Mouse (Mus musculus): ENCODE results near the gene Pard3. TPM values are rescaled to one million over a fixed set of nuclear protein-coding genes. Genes with fewer than 3 reads are reported as not detected.

The Pard3 gene
- polyA plus RNA-seq, 1 experiment from 2014 or later, result 7.0 TPM

- no peak overlapping the region for H3K27ac ChIP-seq (ENCODE audit: low read length)
- no peaks in the 10 kb centered on the region; the same call in 1 of the 2 replicates for H3K4me1 ChIP-seq (ENCODE audit: control insufficient read depth, low read depth, low read length)
- 63% methylated on average over 3 of the region's 3 CpGs for WGBS (ENCODE audit: insufficient replicate concordance)
- no peak overlapping the region for H3K4me2 ChIP-seq (ENCODE audit: low read depth, low read length)
- H3K9me3 ChIP-seq (replicated peaks; ENCODE audit: control insufficient read depth, low read length), result no peaks in the 10 kb centered on the region
- H3K36me3 ChIP-seq (ENCODE audit: control insufficient read depth, insufficient read depth), result no peaks in the 10 kb centered on the region
- ATAC-seq (ENCODE audit: low read depth), result no peak
- H3K9ac ChIP-seq (ENCODE audit: low read depth, low read length), result no peak overlapping the region
- no peak overlapping the region for H3K4me3 ChIP-seq (ENCODE audit: low read depth, low read length)
- H3K27me3 ChIP-seq (ENCODE audit: control insufficient read depth, insufficient read depth, low read depth, low read length), result no peaks in the 10 kb centered on the region
Measured at GRCm38 (mm10) chr8:127115837-127116236, 52.1 kb downstream of the Pard3 start.

DNA sequence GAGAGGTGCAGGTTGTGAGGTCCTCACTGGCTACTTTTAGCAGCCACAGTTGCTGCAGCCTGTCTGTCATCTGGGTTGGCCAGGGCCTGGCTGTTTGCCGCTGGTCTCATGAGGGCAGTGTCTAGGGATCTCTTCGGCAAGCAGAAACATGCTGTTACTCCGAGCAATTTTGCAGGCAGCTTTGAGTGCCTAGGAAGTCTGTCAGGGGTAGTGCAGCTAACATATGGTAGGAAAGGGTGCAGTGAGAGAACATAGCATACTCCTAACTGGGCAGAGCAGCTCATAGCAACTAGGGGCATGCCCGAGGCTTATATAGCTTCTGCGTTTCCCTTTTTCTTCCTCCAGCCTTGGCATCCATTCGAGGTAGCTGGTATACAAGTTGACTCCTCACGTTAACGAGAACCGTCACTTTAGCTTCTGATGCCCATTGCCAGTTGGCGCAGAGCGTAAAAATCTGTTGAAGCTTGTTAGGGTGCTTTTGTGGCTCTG lies 54.7 kb downstream of the Pard3 start:
- Histone ChIP-seq H3K36me3 (ENCODE audit: control insufficient read depth, insufficient read depth) (no peaks in the 10 kb centered on the region), H3K9me3 (replicated peaks; ENCODE audit: control insufficient read depth, low read length) (no peaks in the 10 kb centered on the region), H3K27ac (ENCODE audit: low read length) (no peak overlapping the region), H3K4me2 (ENCODE audit: low read depth, low read length) (no peak overlapping the region), H3K4me1 (ENCODE audit: control insufficient read depth, low read depth, low read length) (no peaks in the 10 kb centered on the region; the same call in 1 of the 2 replicates), H3K4me3 (ENCODE audit: low read depth, low read length) (no peak overlapping the region), H3K9ac (ENCODE audit: low read depth, low read length) (no peak overlapping the region), H3K27me3 (ENCODE audit: control insufficient read depth, insufficient read depth, low read depth, low read length) (no peaks in the 10 kb centered on the region)
- 62% methylated on average over 11 of the region's 11 CpGs for WGBS (ENCODE audit: insufficient replicate concordance)
- ATAC-seq (ENCODE audit: low read depth), result no peak

DNA sequence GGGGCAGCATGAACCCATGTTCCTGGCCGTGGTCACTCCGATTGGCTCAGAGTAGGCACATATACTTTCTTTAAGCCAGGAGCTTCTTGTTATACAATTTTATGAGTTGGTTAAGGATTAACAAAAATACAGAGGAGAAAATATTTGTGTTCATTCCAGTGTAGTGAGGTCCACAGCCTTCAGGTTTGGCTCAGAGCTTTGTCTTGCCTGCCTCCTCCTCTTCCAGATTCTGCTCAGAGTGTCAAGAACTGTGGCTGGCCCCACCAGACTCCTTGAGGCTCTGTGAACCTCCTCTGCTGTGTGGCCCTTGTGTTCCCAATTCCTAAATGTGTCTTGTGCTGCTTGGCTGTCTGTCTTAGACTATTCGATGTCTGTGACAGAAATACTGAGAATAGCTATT lies 59.7 kb downstream of the Pard3 start:
- H3K4me3 ChIP-seq (ENCODE audit: low read depth, low read length), result no peak overlapping the region
- H3K9me3 ChIP-seq (replicated peaks; ENCODE audit: control insufficient read depth, low read length), result no peaks in the 10 kb centered on the region
- no peaks in the 10 kb centered on the region; the same call in 1 of the 2 replicates for H3K4me1 ChIP-seq (ENCODE audit: control insufficient read depth, low read depth, low read length)
- no peak overlapping the region for H3K4me2 ChIP-seq (ENCODE audit: low read depth, low read length)
- no peak overlapping the region for H3K9ac ChIP-seq (ENCODE audit: low read depth, low read length)
- WGBS (ENCODE audit: insufficient replicate concordance), result 62% methylated on average over 3 of the region's 3 CpGs
- no peak for ATAC-seq (ENCODE audit: low read depth)
- H3K27ac ChIP-seq (ENCODE audit: low read length), result no peak overlapping the region
- no peaks in the 10 kb centered on the region for H3K36me3 ChIP-seq (ENCODE audit: control insufficient read depth, insufficient read depth)
- no peaks in the 10 kb centered on the region for H3K27me3 ChIP-seq (ENCODE audit: control insufficient read depth, insufficient read depth, low read depth, low read length)

DNA sequence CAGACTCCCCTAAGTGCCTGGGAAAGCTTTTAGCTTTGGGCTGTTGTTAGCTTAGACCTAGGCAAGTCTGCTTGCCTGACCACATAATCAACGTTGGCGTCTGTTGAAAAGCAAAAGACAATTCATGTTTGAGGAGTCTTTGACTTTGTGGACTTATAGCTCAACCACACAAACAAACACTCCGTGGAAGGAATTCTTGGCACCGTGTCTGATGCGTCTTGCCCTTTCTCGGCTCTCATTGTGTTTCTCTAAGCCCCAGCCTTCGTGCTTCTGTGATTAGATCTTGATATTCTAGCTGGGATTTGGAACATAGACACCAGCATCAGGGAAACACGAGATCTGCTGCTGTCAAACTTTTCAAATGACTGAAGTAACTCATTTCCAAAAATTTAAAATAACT lies 61.1 kb downstream of the Pard3 start:
- WGBS (ENCODE audit: insufficient replicate concordance), result 22% methylated on average over 8 of the region's 8 CpGs
- Histone ChIP-seq H3K4me3 (ENCODE audit: low read depth, low read length) (no peak overlapping the region), H3K27me3 (ENCODE audit: control insufficient read depth, insufficient read depth, low read depth, low read length) (no peaks in the 10 kb centered on the region), H3K9me3 (replicated peaks; ENCODE audit: control insufficient read depth, low read length) (no peaks in the 10 kb centered on the region), H3K36me3 (ENCODE audit: control insufficient read depth, insufficient read depth) (no peaks in the 10 kb centered on the region), H3K27ac (ENCODE audit: low read length) (no peak overlapping the region), H3K9ac (ENCODE audit: low read depth, low read length) (no peak overlapping the region), H3K4me1 (ENCODE audit: control insufficient read depth, low read depth, low read length) (no peaks in the 10 kb centered on the region; the same call in none of the 2 replicates), H3K4me2 (ENCODE audit: low read depth, low read length) (no peak overlapping the region)
- ATAC-seq (ENCODE audit: low read depth), result no peak

DNA sequence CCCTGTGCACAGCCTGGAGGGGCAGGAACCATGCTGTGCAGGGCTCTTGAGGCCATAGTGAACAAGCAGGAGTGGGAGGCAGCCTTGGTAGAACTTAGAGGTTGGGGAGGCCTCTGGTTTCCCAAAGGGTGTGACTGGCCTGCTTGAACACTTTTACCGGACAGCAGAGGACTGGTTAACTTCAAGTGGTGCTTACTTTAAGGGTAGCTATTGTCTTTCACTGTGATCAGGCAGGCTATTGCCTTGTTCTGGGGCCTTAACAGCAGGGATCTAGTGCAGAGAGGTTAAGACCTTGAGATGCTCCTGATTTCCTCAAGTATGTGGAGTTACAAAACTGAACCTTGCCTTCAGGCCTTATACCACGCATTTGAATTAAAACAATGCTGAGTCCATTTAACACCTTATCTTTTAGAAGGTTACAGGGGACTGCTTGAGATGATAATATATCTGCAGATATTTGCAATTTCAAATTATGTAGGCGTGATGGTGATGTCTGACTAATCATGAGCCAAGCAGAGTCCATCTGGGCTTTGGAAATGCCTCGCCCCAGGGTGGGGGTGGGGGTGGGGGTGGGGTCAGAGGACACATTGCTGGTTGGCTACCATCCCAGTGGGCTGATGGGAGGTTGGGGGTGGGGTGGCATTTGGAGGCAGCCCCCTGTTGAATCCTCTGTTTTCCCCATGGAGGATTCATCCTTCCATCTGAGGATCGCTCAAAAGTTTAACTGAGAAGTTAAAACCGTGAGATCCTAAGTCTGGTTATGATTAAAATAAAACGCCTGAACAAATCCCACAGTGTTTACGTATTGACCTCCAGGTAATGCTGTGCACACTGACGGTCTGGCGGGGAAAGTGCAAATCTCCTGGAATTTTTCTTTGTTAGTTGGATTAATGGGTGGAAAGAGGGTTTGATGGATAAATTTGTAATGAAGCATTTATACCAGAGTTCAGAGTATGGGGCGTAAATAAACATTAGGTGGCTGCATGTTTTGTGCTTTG lies 62.3 kb downstream of the Pard3 start:
- H3K4me3 ChIP-seq (ENCODE audit: low read depth, low read length), result peak overlapping the region; percentile 8; the same call in 1 of the 2 replicates
- H3K4me2 ChIP-seq (ENCODE audit: low read depth, low read length), result peak overlapping the region; percentile 26
- H3K9me3 ChIP-seq (replicated peaks; ENCODE audit: control insufficient read depth, low read length), result no peaks in the 10 kb centered on the region
- 49% methylated on average over 11 of the region's 11 CpGs for WGBS (ENCODE audit: insufficient replicate concordance)
- H3K27me3 ChIP-seq (ENCODE audit: control insufficient read depth, insufficient read depth, low read depth, low read length), result no peaks in the 10 kb centered on the region
- no peak overlapping the region for H3K9ac ChIP-seq (ENCODE audit: low read depth, low read length)
- no peaks in the 10 kb centered on the region for H3K36me3 ChIP-seq (ENCODE audit: control insufficient read depth, insufficient read depth)
- peak; percentile 75 for ATAC-seq (ENCODE audit: low read depth)
- no peaks in the 10 kb centered on the region; the same call in none of the 2 replicates for H3K4me1 ChIP-seq (ENCODE audit: control insufficient read depth, low read depth, low read length)
- peak overlapping the region; percentile 60 for H3K27ac ChIP-seq (ENCODE audit: low read length)

DNA sequence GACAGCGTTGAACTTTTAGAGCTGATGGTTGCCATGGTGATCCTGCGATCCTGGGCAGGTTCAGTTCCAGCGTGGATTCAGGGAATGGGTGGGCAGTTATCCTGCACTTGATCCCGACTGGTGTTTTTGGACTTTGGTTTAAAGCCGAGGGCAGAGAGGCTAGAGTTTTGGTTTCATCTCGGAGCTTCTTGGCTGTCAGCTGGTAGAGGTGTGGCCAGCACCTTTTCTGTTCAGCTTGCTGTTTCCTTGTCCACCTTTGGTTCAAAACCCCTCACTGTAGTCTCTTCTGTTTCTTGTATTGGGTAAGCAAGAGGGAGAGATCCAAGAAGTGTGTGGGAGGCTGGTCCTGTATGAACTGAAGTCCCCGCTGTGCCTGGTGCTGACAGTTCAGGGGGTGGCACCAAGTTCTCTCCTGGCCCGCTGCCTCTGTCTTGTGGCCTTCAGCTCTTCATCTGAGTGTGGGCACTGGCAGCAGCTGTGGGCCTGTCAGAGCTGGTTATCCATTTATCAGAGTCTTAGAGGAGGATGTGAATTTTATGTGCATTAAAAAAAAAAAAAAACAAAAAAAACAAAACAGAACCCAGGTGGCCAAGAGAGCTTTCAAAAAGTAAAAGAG lies 65.2 kb downstream of the Pard3 start:
- no peak overlapping the region for H3K9ac ChIP-seq (ENCODE audit: low read depth, low read length)
- H3K27ac ChIP-seq (ENCODE audit: low read length), result no peak overlapping the region
- no peaks in the 10 kb centered on the region for H3K27me3 ChIP-seq (ENCODE audit: control insufficient read depth, insufficient read depth, low read depth, low read length)
- no peaks in the 10 kb centered on the region for H3K9me3 ChIP-seq (replicated peaks; ENCODE audit: control insufficient read depth, low read length)
- WGBS (ENCODE audit: insufficient replicate concordance), result 54% methylated on average over 8 of the region's 8 CpGs
- no peaks in the 10 kb centered on the region; the same call in none of the 2 replicates for H3K4me1 ChIP-seq (ENCODE audit: control insufficient read depth, low read depth, low read length)
- no peak for ATAC-seq (ENCODE audit: low read depth)
- peak overlapping the region; percentile 24; the same call in 1 of the 2 replicates for H3K4me2 ChIP-seq (ENCODE audit: low read depth, low read length)
- no peak overlapping the region for H3K4me3 ChIP-seq (ENCODE audit: low read depth, low read length)
- no peaks in the 10 kb centered on the region for H3K36me3 ChIP-seq (ENCODE audit: control insufficient read depth, insufficient read depth)

GRCm38 (mm10) chr8:127134327-127134726 lies 70.6 kb downstream of the Pard3 start:
- Histone ChIP-seq H3K36me3 (ENCODE audit: control insufficient read depth, insufficient read depth) (no peaks in the 10 kb centered on the region), H3K4me2 (ENCODE audit: low read depth, low read length) (no peak overlapping the region), H3K9ac (ENCODE audit: low read depth, low read length) (no peak overlapping the region), H3K4me1 (ENCODE audit: control insufficient read depth, low read depth, low read length) (peaks cover 5% of the 10 kb centered on the region), H3K9me3 (replicated peaks; ENCODE audit: control insufficient read depth, low read length) (no peaks in the 10 kb centered on the region), H3K4me3 (ENCODE audit: low read depth, low read length) (no peak overlapping the region), H3K27me3 (ENCODE audit: control insufficient read depth, insufficient read depth, low read depth, low read length) (no peaks in the 10 kb centered on the region), H3K27ac (ENCODE audit: low read length) (no peak overlapping the region)
- WGBS (ENCODE audit: insufficient replicate concordance), result 26% methylated on average over 5 of the region's 5 CpGs
- ATAC-seq (ENCODE audit: low read depth), result no peak

DNA sequence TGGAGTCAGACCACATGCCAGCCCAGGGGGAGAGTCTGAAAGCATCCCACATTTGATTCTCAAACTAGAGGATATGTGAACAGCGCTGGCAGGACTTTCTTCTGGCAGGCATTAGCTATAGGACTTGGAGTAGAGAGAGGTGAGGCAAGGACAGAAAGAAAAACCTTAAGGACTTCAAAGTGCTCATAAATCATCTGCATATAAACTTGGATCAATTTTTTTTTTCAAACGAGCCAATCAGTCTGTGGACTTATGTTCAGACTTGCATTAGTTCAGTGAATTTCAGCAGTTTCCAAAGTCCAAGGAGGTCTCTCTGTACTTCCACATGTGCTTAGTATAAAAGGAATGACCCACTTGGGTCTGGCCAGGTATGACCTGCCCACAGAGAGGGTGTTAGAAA lies 72.5 kb downstream of the Pard3 start:
- no peak overlapping the region for H3K9ac ChIP-seq (ENCODE audit: low read depth, low read length)
- no peak for ATAC-seq (ENCODE audit: low read depth)

More for the DNA sequence above, 72.5 kb downstream of the Pard3 start:
- Histone ChIP-seq H3K4me3 (ENCODE audit: low read depth, low read length) (no peak overlapping the region), H3K9me3 (replicated peaks; ENCODE audit: control insufficient read depth, low read length) (no peaks in the 10 kb centered on the region), H3K27me3 (ENCODE audit: control insufficient read depth, insufficient read depth, low read depth, low read length) (no peaks in the 10 kb centered on the region), H3K36me3 (ENCODE audit: control insufficient read depth, insufficient read depth) (no peaks in the 10 kb centered on the region), H3K4me2 (ENCODE audit: low read depth, low read length) (no peak overlapping the region), H3K27ac (ENCODE audit: low read length) (no peak overlapping the region), H3K4me1 (ENCODE audit: control insufficient read depth, low read depth, low read length) (peaks cover 5% of the 10 kb centered on the region)
- 44% methylated on average over 2 of the region's 2 CpGs for WGBS (ENCODE audit: insufficient replicate concordance)

All from liver, embryonic 16.5 days (tissue).